Mouse (Mus musculus) heart, adult 2 months (tissue): ENCODE results near the gene Pkd2l1. TPM values are rescaled to one million over a fixed set of nuclear protein-coding genes. Genes with fewer than 3 reads are reported as not detected.
A peak's percentile ranks its signal among the peaks of the same experiment; 100 is the strongest.

Source experiments
- DNase-seq, 2 experiments: peaks; one replicate each; pipeline ENCODE4 v3.0.0; 2021
- H3K27ac ChIP-seq: fragments of 200-600 bp; 2 replicates; pipeline ENCODE4 v1.8.1; 2022
- H3K27me3 ChIP-seq: fragments of 200-500 bp; 2 replicates; pipeline ENCODE4 v1.6.1; 2012; ENCODE audit warnings: mild to moderate bottlenecking, low read length, inconsistent platforms, mixed read lengths; ENCODE audit not compliant: control insufficient read depth, insufficient read depth
- H3K36me3 ChIP-seq: fragments of 200-500 bp; 2 replicates; pipeline ENCODE4 v1.6.1; 2012; ENCODE audit warnings: low read length, inconsistent platforms; ENCODE audit not compliant: control insufficient read depth, insufficient read depth
- H3K4me1 ChIP-seq: fragments of 200-500 bp; 2 replicates; pipeline ENCODE4 v1.6.1; 2011; ENCODE audit warnings: low read length; ENCODE audit not compliant: control insufficient read depth, insufficient read depth
- H3K4me3 ChIP-seq: fragments of 200-600 bp; 2 replicates; pipeline ENCODE4 v1.8.1; 2022
- H3K79me2 ChIP-seq: fragments of 200-500 bp; replicated peaks from 2 replicates; pipeline ENCODE4 v1.6.1; 2012; ENCODE audit warnings: mild to moderate bottlenecking, inconsistent platforms, low read length, moderate library complexity, mixed read lengths; ENCODE audit not compliant: control insufficient read depth, insufficient read depth
- H3K9ac ChIP-seq: fragments of 200-500 bp; 2 replicates; pipeline ENCODE4 v1.6.1; 2012; ENCODE audit warnings: low read depth, mild to moderate bottlenecking, control low read depth, inconsistent platforms, low read length, mixed read lengths
- CTCF ChIP-seq: fragments of 200-600 bp; IDR thresholded peaks from 2 replicates; pipeline ENCODE4 v1.8.1; 2022; ENCODE audit warnings: antibody characterized with exemption, mild to moderate bottlenecking, moderate library complexity
- EP300 ChIP-seq: fragments of 200-500 bp; IDR thresholded peaks from 2 replicates; pipeline ENCODE4 v1.6.1; 2011; ENCODE audit warnings: low read depth, low read length, control low read depth; ENCODE audit not compliant: insufficient read depth
- POLR2A ChIP-seq: fragments of 200-500 bp; IDR thresholded peaks from 2 replicates; pipeline ENCODE4 v1.6.1; 2011; ENCODE audit warnings: mild to moderate bottlenecking, low read depth, low read length, control low read depth; ENCODE audit not compliant: insufficient read depth
- whole genome bisulfite sequencing: fragments of 180-500 bp; shearing (Covaris S2); methylation state at CpG from one replicate; pipeline ENCODE4 v1.1.7; 2018; 5-methylcytosine and 5-hydroxymethylcytosine counted together
- intact Hi-C: fragments of 180-260 bp; cut with DNase I; formaldehyde crosslinking; loops from one replicate; pipeline ENCODE4 v1.15.1; 2025
- polyA plus RNA-seq: library from polyadenylated mRNA; depleted of rRNA; stranded (reverse); fragments of >200 nt; gene quantifications from 2 replicates; pipeline ENCODE4 v1.2.3, GENCODE M21; 2012
- total RNA-seq, 2 experiments: library from RNA; stranded (reverse); gene quantifications; 2 replicates each; pipeline ENCODE4 v1.2.3; 2021

Gene Pkd2l1
- total and polyA plus RNA-seq, 3 experiments, result not detected

- Histone ChIP-seq H3K36me3 (no peaks in the 10 kb centered on the region), H3K4me1 (no peaks in the 10 kb centered on the region), H3K27ac (no peak overlapping the region), H3K4me3 (no peak overlapping the region), H3K9ac (no peak overlapping the region), H3K79me2 (no peaks in the 10 kb centered on the region), H3K27me3 (no peaks in the 10 kb centered on the region)
- TF ChIP-seq POLR2A (no peak), CTCF (no peak), EP300 (no peak)
- 51% methylated on average over 5 of the region's 5 CpGs for WGBS
- intact Hi-C loops, result no loop called here
- no peak for DNase-seq
These were observed 33.5 kb upstream of the Pkd2l1 start for GRCm38 (mm10) chr19:44225728-44226127.

- DNase-seq, result no peak
- H3K27me3 ChIP-seq, result no peaks in the 10 kb centered on the region
- H3K4me3 ChIP-seq, result no peak overlapping the region
- WGBS, result 50% methylated on average over 3 of the region's 3 CpGs
- H3K27ac ChIP-seq, result no peak overlapping the region
- intact Hi-C loops, result no loop called here
- H3K79me2 ChIP-seq, result no peaks in the 10 kb centered on the region
- H3K4me1 ChIP-seq, result no peaks in the 10 kb centered on the region
- no peak overlapping the region for H3K9ac ChIP-seq
- H3K36me3 ChIP-seq, result no peaks in the 10 kb centered on the region
- TF ChIP-seq CTCF (no peak), EP300 (no peak), POLR2A (no peak)
These were observed 25.8 kb upstream of the Pkd2l1 start for GRCm38 (mm10) chr19:44217958-44218525.

- no peak for DNase-seq
- intact Hi-C loops, result no loop called here
- 68% methylated on average over 12 of the region's 12 CpGs for WGBS
- Histone ChIP-seq H3K27me3 (no peaks in the 10 kb centered on the region), H3K4me1 (no peaks in the 10 kb centered on the region), H3K36me3 (no peaks in the 10 kb centered on the region), H3K27ac (no peak overlapping the region), H3K4me3 (no peak overlapping the region), H3K9ac (no peak overlapping the region), H3K79me2 (no peaks in the 10 kb centered on the region)
- TF ChIP-seq POLR2A (no peak), EP300 (no peak), CTCF (no peak)
These were observed 23.0 kb upstream of the Pkd2l1 start for GRCm38 (mm10) chr19:44215255-44215654.

- TF ChIP-seq CTCF (0 out of 2 replicates have a peak, but pooled peaks have one; percentile 5), EP300 (no peak)
- intact Hi-C loops, result no loop called here
- no peaks in the 10 kb centered on the region for H3K4me1 ChIP-seq
- no peak for DNase-seq
- WGBS, result 74% methylated on average over 2 of the region's 2 CpGs
- H3K79me2 ChIP-seq, result no peaks in the 10 kb centered on the region
- no peaks in the 10 kb centered on the region for H3K27me3 ChIP-seq
- H3K36me3 ChIP-seq, result no peaks in the 10 kb centered on the region
- no peak overlapping the region for H3K4me3 ChIP-seq
- no peak overlapping the region for H3K9ac ChIP-seq
- no peak overlapping the region for H3K27ac ChIP-seq
These were observed 14.8 kb upstream of the Pkd2l1 start for GRCm38 (mm10) chr19:44207079-44207478.

- intact Hi-C loops, result no loop called here
- Histone ChIP-seq H3K27me3 (no peaks in the 10 kb centered on the region), H3K4me1 (no peaks in the 10 kb centered on the region), H3K4me3 (no peak within 1 kb of the TSS), H3K79me2 (no peaks in the 10 kb centered on the region), H3K36me3 (no peaks in the 10 kb centered on the region), H3K27ac (no peak within 1 kb of the TSS), H3K9ac (no peak within 1 kb of the TSS)
- 93% methylated on average over 9 of the region's 9 CpGs for WGBS
- no peak for TF ChIP-seq POLR2A
- TF ChIP-seq EP300, result no peak
- TF ChIP-seq CTCF, result no peak
- DNase-seq, result no peak
These were observed 10.8 kb upstream of the Pkd2l1 start, which contains the start of gene Scd3 for GRCm38 (mm10) chr19:44203015-44203564. Scd3 (plus strand) TSS chr19:44203269.

GRCm38 (mm10) chr19:44198964-44199363 lies 6.7 kb upstream of the Pkd2l1 start:
- Histone ChIP-seq H3K9ac (no peak overlapping the region), H3K27me3 (no peaks in the 10 kb centered on the region), H3K27ac (no peak overlapping the region), H3K4me3 (no peak overlapping the region), H3K79me2 (no peaks in the 10 kb centered on the region), H3K4me1 (no peaks in the 10 kb centered on the region), H3K36me3 (no peaks in the 10 kb centered on the region)
- peak; percentile 61 for TF ChIP-seq CTCF
- no peak for TF ChIP-seq POLR2A
- no peak for TF ChIP-seq EP300
- 77% methylated on average over 2 of the region's 2 CpGs for WGBS
- DNase-seq, result no peak
- intact Hi-C loops, result loop anchor here (5.0 kb wide), 1 partner anchor 98 kb away; no protein-coding TSS in a partner anchor
